Mouse (Mus musculus): Measurements from ENCODE around the gene Man2a2. TPM values are rescaled to one million over a fixed set of nuclear protein-coding genes. Genes with fewer than 3 reads are reported as not detected.

The Man2a2 gene
- polyA plus RNA-seq, 1 experiment from 2014 or later, result 23.8 TPM

DNA sequence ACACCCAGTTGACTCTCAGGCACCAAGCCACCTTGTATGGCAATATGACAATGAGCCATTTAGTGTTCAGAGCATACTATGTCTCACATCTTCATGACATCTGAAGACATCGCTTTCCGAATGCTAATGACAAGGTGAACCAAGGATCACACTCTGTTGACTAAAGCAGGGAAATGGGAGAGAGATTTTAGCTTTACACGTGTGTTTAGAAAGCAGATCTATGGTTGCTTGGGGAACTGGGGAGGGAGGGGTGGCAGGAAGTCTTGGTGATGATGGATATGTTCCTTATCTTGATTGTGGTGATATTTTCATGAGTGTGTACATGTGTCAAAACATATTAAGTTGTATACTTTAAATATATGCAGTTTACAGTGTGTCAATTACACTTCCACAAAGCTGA is 35.0 kb upstream of the Man2a2 start:
- Histone ChIP-seq H3K9ac (no peak overlapping the region), H3K27me3 (peaks cover 25% of the 10 kb centered on the region), H3K9me3 (no peaks in the 10 kb centered on the region), H3K27ac (no peak overlapping the region), H3K4me3 (replicated peaks) (no peak overlapping the region), H3K4me2 (no peak overlapping the region), H3K4me1 (peaks cover 9% of the 10 kb centered on the region), H3K36me3 (replicated peaks) (no peaks in the 10 kb centered on the region)
- no peak for ATAC-seq (ENCODE audit: low FRiP score)
- WGBS, result 95% methylated on average over 3 of the region's 3 CpGs

DNA sequence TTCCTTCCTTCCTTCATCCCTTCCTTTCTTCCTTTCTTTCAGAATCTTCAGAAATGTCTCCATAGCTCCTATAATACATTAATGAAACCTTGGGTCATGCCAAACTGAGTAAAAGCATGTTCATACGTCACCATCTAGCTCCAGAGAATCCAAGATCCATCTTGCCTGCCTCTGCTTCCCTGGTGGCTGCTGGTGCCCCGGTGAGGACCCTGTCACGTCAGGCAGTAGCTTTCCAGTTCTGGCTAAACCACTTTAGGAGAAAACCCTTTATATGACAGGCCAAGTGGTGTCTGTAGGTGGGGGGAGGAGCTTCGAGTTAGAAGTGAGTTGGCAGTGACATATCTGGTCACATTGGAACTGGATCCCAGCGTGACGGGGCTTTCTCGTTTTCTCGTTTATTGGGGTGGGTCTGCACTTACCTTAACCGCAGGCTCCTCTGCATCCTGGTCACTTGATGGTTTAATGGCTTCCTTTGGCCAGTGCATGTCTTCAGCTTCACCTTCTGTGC is 34.1 kb upstream of the Man2a2 start, which contains the start of gene Furin:
TSS of gene Furin (minus strand) at position 249 of the 508 bp plus-strand sequence.
- Histone ChIP-seq H3K4me1 (peaks cover 17% of the 10 kb centered on the region), H3K27ac (no peak within 1 kb of the TSS), H3K36me3 (replicated peaks) (no peaks in the 10 kb centered on the region), H3K9me3 (no peaks in the 10 kb centered on the region), H3K4me2 (no peak within 1 kb of the TSS), H3K27me3 (peaks cover 25% of the 10 kb centered on the region), H3K9ac (no peak within 1 kb of the TSS), H3K4me3 (replicated peaks) (no peak within 1 kb of the TSS)
- ATAC-seq (ENCODE audit: low FRiP score), result no peak
- 79% methylated on average over 9 of the region's 9 CpGs for WGBS

DNA sequence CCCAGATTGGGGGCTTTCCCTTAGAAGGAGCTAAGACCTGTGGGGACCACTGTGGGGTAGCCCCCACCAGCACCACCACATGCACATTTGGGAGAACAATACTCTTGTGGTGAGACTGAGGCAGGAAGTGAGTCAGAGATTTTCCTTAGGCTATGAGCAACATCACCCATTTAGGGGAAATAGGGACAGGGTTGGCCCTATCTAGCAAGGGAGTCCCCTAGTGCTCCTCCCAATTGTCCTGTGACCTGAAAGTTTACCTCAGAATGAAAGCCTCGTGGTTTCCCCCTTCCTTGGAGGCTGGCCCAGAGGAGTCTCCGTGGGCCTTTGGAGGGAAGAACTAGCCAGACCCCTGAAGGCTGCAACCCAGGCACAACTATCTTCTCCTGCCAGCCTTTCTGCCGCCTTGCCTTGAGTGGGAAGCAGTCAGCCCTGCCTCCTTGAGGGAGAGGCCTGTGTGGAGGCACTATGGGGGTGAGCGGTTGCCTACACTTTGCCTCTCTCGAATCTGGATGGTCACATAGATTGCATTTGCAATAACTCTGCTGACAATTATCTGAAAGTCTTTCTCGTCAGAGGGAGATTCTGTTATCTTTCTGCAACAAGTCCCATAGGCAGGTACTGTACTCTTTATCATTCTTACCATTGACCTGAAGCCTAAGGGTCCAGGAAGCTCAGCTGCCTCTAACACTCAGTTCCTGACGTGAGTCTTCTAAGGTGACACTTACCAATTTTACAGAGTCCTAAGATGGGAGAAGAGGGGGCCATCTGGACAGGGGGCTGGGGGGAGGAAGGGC is 33.1 kb upstream of the Man2a2 start:
- H3K36me3 ChIP-seq (replicated peaks), result no peaks in the 10 kb centered on the region
- H3K27me3 ChIP-seq, result peaks cover 25% of the 10 kb centered on the region
- H3K4me3 ChIP-seq (replicated peaks), result no peak overlapping the region
- H3K9ac ChIP-seq, result no peak overlapping the region
- no peaks in the 10 kb centered on the region for H3K9me3 ChIP-seq
- WGBS, result 71% methylated on average over 7 of the region's 7 CpGs
- H3K4me2 ChIP-seq, result no peak overlapping the region
- no peak overlapping the region for H3K27ac ChIP-seq
- ATAC-seq (ENCODE audit: low FRiP score), result no peak
- peaks cover 24% of the 10 kb centered on the region for H3K4me1 ChIP-seq

DNA sequence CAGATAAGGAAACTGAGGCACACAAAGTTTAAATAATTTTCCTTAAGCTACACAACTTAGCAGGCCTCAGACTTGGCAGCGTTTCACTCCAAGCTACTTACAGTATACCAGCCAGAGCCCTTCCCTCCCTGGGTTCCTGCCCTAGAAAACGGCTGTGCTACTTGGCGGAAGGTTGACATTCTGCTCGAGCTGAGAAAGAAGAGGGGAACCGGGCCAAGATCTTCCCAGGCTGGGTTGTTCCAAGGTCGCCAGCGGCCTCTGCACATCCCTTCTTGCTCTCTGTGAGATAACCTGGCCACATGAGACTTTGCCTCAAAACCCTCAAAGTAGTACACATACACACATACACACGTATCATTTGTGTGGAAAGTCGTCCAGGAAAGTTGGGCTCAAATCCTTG is 32.4 kb upstream of the Man2a2 start:
- H3K4me2 ChIP-seq, result no peak overlapping the region
- H3K9me3 ChIP-seq, result no peaks in the 10 kb centered on the region
- no peak overlapping the region for H3K4me3 ChIP-seq (replicated peaks)
- 61% methylated on average over 9 of the region's 9 CpGs for WGBS
- H3K36me3 ChIP-seq (replicated peaks), result no peaks in the 10 kb centered on the region
- ATAC-seq (ENCODE audit: low FRiP score), result no peak
- no peak overlapping the region for H3K9ac ChIP-seq
- H3K4me1 ChIP-seq, result peaks cover 28% of the 10 kb centered on the region
- peaks cover 25% of the 10 kb centered on the region for H3K27me3 ChIP-seq
- H3K27ac ChIP-seq, result no peak overlapping the region

DNA sequence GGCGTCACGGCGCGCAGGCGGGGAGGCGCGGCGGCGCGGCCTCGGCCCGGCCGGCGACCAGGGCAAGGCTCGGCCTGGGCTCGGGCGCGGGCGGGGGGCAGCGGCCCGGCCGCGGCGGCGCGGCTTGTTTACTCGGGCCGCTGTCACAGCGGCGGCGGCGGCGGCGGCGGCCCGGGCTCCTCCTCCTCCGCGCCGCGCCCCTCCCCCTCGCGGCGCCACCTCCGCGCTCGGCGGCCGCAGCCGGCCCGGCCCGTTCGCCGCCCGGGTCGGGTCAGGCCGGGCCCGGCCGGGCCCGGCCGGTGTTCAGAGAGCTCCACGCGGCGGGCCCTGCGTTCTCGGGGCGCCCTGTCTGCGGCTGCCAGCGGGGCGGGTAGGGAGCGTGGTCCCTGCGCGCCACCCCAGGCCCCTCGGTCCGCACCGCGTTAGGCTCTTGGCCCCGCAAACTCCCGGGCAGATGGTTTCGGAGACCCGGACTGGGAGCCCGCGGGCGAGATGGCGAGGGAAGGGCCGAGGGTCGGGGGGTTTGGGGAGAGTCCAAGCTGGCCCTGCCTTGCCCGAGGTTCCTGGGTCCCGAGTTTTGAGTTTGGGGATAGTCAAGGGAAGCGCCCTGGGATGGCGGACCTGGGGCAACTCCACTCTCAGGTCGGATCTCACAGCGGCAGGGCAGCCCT is 31.6 kb upstream of the Man2a2 start:
- WGBS, result 1% methylated on average over 39 of the region's 92 CpGs
- H3K27me3 ChIP-seq, result peaks cover 25% of the 10 kb centered on the region
- peak overlapping the region; percentile 97 for H3K4me2 ChIP-seq
- H3K9ac ChIP-seq, result peak overlapping the region; percentile 95
- no peaks in the 10 kb centered on the region for H3K9me3 ChIP-seq
- H3K4me1 ChIP-seq, result peaks cover 28% of the 10 kb centered on the region
- peak overlapping the region; percentile 93 for H3K4me3 ChIP-seq (replicated peaks)
- peaks cover 2% of the 10 kb centered on the region; the same call in 1 of the 2 replicates for H3K36me3 ChIP-seq (replicated peaks)
- H3K27ac ChIP-seq, result peak overlapping the region; percentile 77
- peak; percentile 76 for ATAC-seq (ENCODE audit: low FRiP score)

DNA sequence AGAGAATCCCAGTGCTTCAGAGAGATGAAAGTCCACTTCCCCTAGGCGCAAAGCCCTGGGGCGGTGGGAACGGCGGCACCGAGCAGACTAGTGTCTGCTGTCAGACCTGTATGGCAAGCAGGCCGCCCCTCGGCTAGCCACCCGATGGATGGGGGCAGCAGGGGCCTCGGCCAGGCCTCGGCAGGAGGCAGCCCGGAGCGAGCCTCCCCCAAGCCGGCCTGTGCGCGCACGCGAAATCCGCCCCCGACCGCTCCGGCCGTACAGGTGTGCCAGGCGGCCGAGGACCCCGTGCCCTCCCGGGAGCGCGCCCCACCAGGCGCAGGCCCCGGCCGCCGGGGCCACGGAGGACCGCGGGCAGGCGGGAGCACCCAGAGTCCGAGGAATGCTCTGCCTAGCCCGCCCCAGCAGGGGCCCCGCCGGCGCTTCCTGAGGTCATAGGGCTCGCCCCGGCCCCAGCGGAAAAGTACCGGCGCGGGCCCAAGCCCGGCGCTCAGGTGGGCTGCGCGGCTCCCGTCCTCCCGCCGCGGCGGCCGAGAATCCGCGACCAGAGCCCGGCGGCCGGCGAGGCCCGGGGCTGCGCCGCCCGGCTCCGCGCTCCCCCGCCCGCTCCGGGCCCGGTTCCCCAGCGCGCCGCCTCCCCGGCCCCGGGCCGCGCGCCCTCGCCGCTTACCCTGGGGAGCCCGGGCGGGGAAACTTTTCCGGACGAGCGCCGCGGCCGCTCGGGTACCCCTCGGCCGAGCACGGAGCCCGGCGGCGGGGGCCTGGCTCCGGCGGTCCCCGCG is 30.9 kb upstream of the Man2a2 start:
- H3K27me3 ChIP-seq, result peaks cover 25% of the 10 kb centered on the region
- H3K4me2 ChIP-seq, result peak overlapping the region; percentile 97
- peaks cover 28% of the 10 kb centered on the region for H3K4me1 ChIP-seq
- peak overlapping the region; percentile 93 for H3K4me3 ChIP-seq (replicated peaks)
- H3K9ac ChIP-seq, result peak overlapping the region; percentile 95
- ATAC-seq (ENCODE audit: low FRiP score), result peak; percentile 61
- peaks cover 9% of the 10 kb centered on the region for H3K36me3 ChIP-seq (replicated peaks)
- H3K9me3 ChIP-seq, result no peaks in the 10 kb centered on the region
- WGBS, result under 1% methylated on average over 78 of the region's 102 CpGs
- peak overlapping the region; percentile 69; the same call in 1 of the 2 replicates for H3K27ac ChIP-seq

DNA sequence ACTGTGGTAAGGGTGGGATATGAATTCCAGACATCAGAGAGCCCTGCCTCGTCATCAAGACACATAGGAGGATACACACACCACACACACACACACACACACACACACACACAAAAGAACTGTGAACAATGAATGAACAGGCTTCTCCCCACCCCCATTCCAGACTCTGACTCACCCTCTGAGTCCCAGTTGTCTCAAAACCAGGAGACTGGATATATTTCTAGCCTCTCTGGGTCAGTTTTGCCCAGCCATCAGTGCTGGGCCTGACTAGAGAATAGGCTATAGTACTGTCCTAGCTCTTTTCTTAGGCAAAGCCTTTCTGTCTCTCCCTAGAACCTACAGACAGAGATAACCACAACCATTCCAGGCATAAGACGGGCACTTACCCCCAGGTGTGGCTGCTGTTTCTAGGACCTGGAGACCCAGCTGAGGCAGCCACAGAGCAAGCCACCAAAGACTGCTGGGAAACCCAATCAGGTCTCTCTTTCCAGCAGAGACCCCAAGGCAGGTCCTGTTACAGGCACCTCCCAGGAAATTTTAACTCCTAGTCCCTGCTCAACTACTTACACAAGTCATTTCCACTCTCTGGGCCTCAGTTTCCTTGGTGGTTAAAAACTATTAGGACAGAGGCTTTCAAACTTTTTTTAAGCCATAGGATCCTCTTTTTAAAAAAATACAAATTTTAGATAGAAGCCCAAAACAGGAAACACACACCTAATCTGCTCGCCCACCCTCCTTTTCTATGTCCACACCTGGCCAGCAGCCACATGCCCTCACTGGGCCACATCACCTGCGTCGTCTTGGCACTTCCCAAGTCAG is 30.1 kb upstream of the Man2a2 start:
- peaks cover 15% of the 10 kb centered on the region for H3K36me3 ChIP-seq (replicated peaks)
- peak overlapping the region; percentile 95 for H3K9ac ChIP-seq
- peak; percentile 24; the same call in 1 of the 2 replicates for ATAC-seq (ENCODE audit: low FRiP score)
- peak overlapping the region; percentile 69; the same call in 1 of the 2 replicates for H3K27ac ChIP-seq
- no peaks in the 10 kb centered on the region for H3K9me3 ChIP-seq
- 27% methylated on average over 5 of the region's 5 CpGs for WGBS
- peaks cover 28% of the 10 kb centered on the region for H3K4me1 ChIP-seq
- H3K4me2 ChIP-seq, result peak overlapping the region; percentile 97
- H3K4me3 ChIP-seq (replicated peaks), result peak overlapping the region; percentile 93
- peaks cover 25% of the 10 kb centered on the region for H3K27me3 ChIP-seq

DNA sequence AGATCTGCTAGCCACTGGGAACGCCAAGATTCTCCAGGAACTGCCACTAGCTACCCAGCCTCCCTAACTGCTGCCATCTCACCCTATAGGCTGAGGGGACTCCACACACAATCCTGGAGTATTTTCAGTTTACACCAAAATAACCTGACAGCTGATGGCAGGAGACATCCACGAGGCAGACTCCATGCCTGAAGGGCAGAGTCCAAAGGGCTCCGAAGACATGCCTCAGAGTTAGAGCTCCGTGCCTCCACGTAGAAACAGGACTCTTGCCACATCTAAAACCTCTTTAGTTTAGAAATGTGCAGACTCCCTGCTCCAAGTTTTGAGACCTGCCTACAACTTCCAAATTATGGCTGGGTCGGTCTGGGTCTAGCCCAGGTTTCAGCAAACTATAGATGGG is 29.4 kb upstream of the Man2a2 start:
- ATAC-seq (ENCODE audit: low FRiP score), result no peak
- H3K9me3 ChIP-seq, result no peaks in the 10 kb centered on the region
- H3K27me3 ChIP-seq, result peaks cover 23% of the 10 kb centered on the region
- no peak overlapping the region for H3K27ac ChIP-seq
- WGBS, result 74% methylated on average over 6 of the region's 6 CpGs
- no peak overlapping the region for H3K9ac ChIP-seq
- H3K4me2 ChIP-seq, result peak overlapping the region; percentile 97; the same call in 1 of the 2 replicates
- H3K4me3 ChIP-seq (replicated peaks), result 0 out of 2 replicates have a peak overlapping the region, but pooled peaks have one; percentile 93
- H3K36me3 ChIP-seq (replicated peaks), result peaks cover 15% of the 10 kb centered on the region
- peaks cover 28% of the 10 kb centered on the region for H3K4me1 ChIP-seq

DNA sequence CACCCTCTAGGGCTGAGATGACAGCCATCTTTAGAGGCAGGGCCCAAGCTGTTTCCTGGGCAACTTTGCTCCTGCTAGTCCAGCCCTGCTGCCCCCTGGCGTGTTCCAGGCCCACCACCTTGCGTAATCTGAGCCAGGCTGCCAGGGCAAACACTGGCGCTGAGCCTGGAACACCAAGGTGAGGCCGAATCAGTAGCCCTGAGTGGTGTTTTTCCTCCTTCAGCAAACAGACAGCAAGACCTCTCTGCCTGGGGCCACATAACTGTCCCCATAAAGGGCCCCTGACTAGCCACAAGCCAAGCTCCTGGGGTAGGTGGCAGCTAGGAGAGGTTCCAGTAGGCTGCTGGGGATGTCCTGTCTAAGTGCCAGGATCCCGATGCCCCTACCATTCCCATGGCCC is 28.9 kb upstream of the Man2a2 start:
- no peak overlapping the region for H3K27ac ChIP-seq
- WGBS, result 59% methylated on average over 5 of the region's 5 CpGs
- H3K27me3 ChIP-seq, result peaks cover 18% of the 10 kb centered on the region
- no peak overlapping the region for H3K4me3 ChIP-seq (replicated peaks)
- no peaks in the 10 kb centered on the region for H3K9me3 ChIP-seq
- H3K4me1 ChIP-seq, result peaks cover 28% of the 10 kb centered on the region
- H3K4me2 ChIP-seq, result no peak overlapping the region
- peaks cover 19% of the 10 kb centered on the region for H3K36me3 ChIP-seq (replicated peaks)
- ATAC-seq (ENCODE audit: low FRiP score), result no peak
- 0 out of 2 replicates have a peak overlapping the region, but pooled peaks have one; percentile 33 for H3K9ac ChIP-seq

DNA sequence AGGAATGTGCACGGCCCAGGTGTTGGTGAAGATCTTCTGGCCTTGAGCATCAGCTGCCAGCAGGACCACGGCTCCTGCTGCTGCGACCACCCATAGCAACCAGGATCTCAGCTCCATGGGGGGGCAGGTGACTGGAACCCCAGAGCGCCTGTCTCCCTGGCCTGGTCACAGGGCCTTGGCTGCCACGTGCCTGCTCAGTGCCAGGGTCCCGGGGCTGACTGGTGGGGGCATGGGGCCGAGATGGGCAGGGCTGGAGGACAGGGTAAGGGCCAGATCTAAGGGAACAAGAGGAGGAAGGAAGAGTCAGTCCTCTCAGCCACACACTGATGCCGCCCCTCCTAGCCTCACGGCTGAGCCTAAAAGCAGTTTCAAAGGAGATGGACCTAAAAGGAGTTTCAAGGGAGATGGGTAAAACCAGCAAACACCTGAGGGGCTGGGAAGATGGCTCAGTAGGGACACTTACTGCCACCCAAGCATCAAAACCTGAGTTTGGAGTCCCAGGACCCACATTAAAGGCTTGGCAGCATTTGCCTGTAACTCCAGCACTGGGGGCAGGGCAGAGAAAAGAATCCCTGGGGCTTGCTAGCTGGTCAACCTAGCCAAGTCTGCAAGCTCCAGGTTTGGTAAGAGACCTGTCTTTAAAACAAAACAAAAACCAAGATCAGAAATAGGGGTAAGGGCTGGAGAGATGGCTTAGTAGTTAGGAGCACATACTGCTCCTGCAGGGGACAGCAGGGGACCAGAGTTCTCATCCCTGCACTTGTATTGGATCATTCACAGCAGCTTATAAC is 27.7 kb upstream of the Man2a2 start:
- ATAC-seq (ENCODE audit: low FRiP score), result no peak
- 76% methylated on average over 9 of the region's 9 CpGs for WGBS
- Histone ChIP-seq H3K4me3 (replicated peaks) (no peak overlapping the region), H3K4me2 (no peak overlapping the region), H3K27ac (no peak overlapping the region), H3K4me1 (peaks cover 28% of the 10 kb centered on the region), H3K9ac (no peak overlapping the region), H3K27me3 (peaks cover 5% of the 10 kb centered on the region), H3K36me3 (replicated peaks) (peaks cover 21% of the 10 kb centered on the region), H3K9me3 (no peaks in the 10 kb centered on the region)

DNA sequence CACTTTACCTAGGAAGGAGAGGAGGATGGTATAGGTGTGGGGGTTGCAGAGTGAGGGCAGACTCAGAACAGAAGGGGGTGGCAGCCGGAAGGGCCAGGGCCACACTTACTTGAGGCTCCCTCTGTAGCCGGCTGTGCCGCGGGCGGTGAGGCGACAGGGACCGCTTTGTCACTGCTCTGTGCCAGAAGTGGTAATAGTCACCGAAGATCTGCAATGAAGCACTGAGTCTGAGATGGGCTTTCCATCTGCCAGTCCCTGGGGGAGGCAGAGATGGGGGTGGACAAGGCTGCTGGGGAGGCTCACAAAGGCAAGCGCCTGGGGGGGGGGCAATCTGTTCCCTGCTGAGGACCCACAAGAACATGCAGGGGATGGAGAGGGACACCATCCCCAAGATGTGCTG is 26.8 kb upstream of the Man2a2 start:
- WGBS, result 94% methylated on average over 9 of the region's 9 CpGs
- Histone ChIP-seq H3K4me2 (no peak overlapping the region), H3K27ac (no peak overlapping the region), H3K36me3 (replicated peaks) (peaks cover 29% of the 10 kb centered on the region), H3K9me3 (no peaks in the 10 kb centered on the region), H3K4me3 (replicated peaks) (no peak overlapping the region), H3K27me3 (no peaks in the 10 kb centered on the region), H3K4me1 (peaks cover 28% of the 10 kb centered on the region), H3K9ac (no peak overlapping the region)
- ATAC-seq (ENCODE audit: low FRiP score), result no peak

Measured in forebrain, embryonic 12.5 days (tissue).